Mouse (Mus musculus) cortical plate, adult 2 months (tissue): ENCODE data around the gene Gm10912. TPM values are rescaled to one million over a fixed set of nuclear protein-coding genes. Genes with fewer than 3 reads are reported as not detected.
"Not testable (repeated sequence)": the region's sequence is repeated elsewhere in the genome, so short reads cannot be mapped to it uniquely, and the experiment has no call there.

Experiments
- H3K27ac ChIP-seq: fragments of 200-500 bp; 2 replicates; pipeline ENCODE4 v1.5.1; 2012; ENCODE audit warnings: low read length, control low read depth, inconsistent platforms; ENCODE audit not compliant: insufficient read depth
- H3K4me1 ChIP-seq: fragments of 200-500 bp; 2 replicates; pipeline ENCODE4 v1.6.1; 2011; ENCODE audit warnings: low read length; ENCODE audit not compliant: control insufficient read depth, insufficient read depth
- H3K4me3 ChIP-seq: fragments of 200-500 bp; 2 replicates; pipeline ENCODE4 v1.5.1; 2011; ENCODE audit warnings: mild to moderate bottlenecking, low read length, control low read depth; ENCODE audit not compliant: insufficient read depth
- CTCF ChIP-seq: fragments of 200-500 bp; IDR thresholded peaks from 2 replicates; pipeline ENCODE4 v1.5.1; 2011; ENCODE audit warnings: mild to moderate bottlenecking, control low read depth, low read length; ENCODE audit not compliant: insufficient read depth; ENCODE audit errors: extremely low read depth
- POLR2A ChIP-seq: fragments of 200-500 bp; IDR thresholded peaks from 2 replicates; pipeline ENCODE4 v1.6.1; 2011; ENCODE audit warnings: mild to moderate bottlenecking, low read length, control low read depth; ENCODE audit not compliant: insufficient read depth; ENCODE audit errors: extremely low read depth
- polyA plus RNA-seq: library from polyadenylated mRNA; depleted of rRNA; stranded (reverse); fragments of >200 nt; gene quantifications from 2 replicates; pipeline ENCODE4 v1.2.3, GENCODE M21; 2012

Gene Gm10912
- polyA plus RNA-seq, 1 experiment: 0.48 TPM

DNA sequence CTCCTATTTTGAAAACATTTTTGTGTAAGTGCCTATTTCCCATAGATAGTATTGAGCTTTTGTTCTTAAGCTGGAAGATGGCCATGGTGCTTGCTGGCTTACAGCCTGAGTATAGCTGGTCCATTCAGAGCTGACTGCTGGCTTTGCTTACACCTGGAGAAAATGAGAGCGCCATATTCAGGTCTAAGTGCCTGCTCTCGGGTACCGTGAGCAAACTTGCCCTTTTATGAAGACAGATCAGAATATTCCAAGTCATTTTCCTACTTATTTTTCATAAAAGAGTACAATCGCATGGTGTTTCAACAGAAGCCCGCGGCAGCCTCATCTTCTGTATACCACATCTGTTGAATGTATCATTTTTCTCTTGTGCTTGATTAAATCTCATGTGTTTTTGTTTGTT, 4.6 kb upstream of the Gm10912 start:
- Histone ChIP-seq H3K4me3 (no peak overlapping the region), H3K4me1 (no peaks in the 10 kb centered on the region), H3K27ac (no peak overlapping the region)
- no peak for TF ChIP-seq CTCF
- TF ChIP-seq POLR2A: no peak

GRCm38 (mm10) chr2:104062665-104063064, 3.0 kb upstream of the Gm10912 start:
- Histone ChIP-seq H3K4me3 (no peak overlapping the region), H3K4me1 (no peaks in the 10 kb centered on the region), H3K27ac (no peak overlapping the region; the same call in 1 of the 2 replicates)
- TF ChIP-seq POLR2A (no peak), CTCF (no peak)

DNA sequence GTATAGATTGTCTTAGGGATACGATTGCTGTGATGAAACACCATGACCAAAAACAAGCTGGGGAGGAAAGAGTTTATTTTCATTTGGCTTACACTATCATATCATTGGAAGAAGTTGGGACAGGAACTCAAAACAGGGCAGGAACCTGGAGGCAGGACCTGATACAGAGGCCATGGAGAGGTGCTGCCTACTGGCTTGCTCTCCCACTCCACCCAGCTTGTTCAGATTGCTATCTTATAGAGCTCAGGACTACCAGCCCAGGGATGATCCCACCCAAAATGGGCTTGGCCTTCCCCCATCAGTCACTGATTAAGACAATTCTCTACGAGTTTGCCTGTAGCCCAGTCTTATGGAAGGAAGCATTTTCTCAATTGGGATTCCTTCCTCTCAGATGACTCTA, 1.5 kb upstream of the Gm10912 start:
- H3K4me3 ChIP-seq: no peak overlapping the region
- no peak overlapping the region for H3K27ac ChIP-seq
- no peaks in the 10 kb centered on the region for H3K4me1 ChIP-seq
- TF ChIP-seq POLR2A (no peak), CTCF (no peak)

GRCm38 (mm10) chr2:104068450-104068849, 2.8 kb downstream of the Gm10912 start, which contains the start of gene Gm10799:
Gene Gm10799 (minus strand): TSS chr2:104068550.
- H3K27ac ChIP-seq, H3K4me1 ChIP-seq, H3K4me3 ChIP-seq: not testable (repeated sequence)

- no peak for TF ChIP-seq POLR2A
- no peak for TF ChIP-seq CTCF
- Histone ChIP-seq H3K27ac (no peak within 1 kb of the TSS), H3K4me1 (no peaks in the 10 kb centered on the region), H3K4me3 (peak within 1 kb of the TSS; percentile 27)
Measured at GRCm38 (mm10) chr2:104069704-104070185, 4.1 kb downstream of the Gm10912 start, which contains the start of gene Cd59b. Gene Cd59b (plus strand): TSS chr2:104069849.

- H3K4me3 ChIP-seq, H3K27ac ChIP-seq, H3K4me1 ChIP-seq: not testable (repeated sequence)
Measured at GRCm38 (mm10) chr2:104078285-104078684, 12.7 kb downstream of the Gm10912 start.

DNA sequence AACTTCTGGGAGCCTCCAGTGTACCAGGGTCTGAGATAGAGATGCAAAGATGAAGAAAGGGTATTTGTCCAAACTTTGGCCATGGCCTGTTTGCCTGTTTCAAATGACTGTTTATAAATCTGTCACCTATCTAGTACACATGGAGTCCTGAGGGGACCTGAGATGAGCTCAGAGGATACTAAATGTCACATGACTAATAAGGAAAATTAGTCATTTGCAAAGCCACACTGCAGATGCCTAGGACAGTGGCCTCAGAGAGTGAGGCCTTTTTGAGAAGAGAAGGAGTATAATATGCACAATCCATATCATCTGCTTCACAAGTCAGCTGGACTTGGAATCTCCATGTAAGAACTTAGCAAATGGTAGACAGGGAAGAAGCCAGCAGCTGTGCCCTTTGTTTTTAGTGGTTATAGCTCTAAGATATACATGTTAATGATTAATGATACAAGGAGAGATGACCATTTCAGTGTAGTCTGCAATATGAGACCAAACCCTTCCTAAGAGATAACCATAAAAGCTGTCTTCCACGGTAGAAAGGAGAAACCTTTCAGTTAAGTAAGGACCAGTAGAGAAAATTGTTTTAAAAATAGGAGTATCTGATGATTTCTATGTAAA, 15.9 kb downstream of the Gm10912 start:
- H3K4me1 ChIP-seq, H3K27ac ChIP-seq: not testable (repeated sequence)

DNA sequence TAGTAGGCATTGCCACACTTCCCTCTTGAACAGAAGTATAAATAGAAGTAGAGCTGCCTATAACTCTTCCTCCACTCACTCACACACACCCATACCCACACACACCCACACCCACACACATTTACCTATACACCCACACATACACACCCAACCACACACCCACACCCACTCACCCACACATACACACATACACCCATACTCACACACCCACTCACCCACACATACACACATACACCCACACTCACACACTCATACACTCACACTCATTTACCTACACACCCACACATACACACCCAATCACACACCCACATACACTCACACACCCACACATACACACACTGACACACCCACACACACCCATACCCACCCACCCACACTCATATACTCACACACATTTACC, 16.8 kb downstream of the Gm10912 start:
- H3K4me3 ChIP-seq: no peak overlapping the region
- no peak overlapping the region for H3K27ac ChIP-seq
- no peaks in the 10 kb centered on the region; the same call in 1 of the 2 replicates for H3K4me1 ChIP-seq
- TF ChIP-seq POLR2A (no peak), CTCF (no peak)

More for the DNA sequence above, 15.9 kb downstream of the Gm10912 start:
- not testable (repeated sequence) for H3K4me3 ChIP-seq

DNA sequence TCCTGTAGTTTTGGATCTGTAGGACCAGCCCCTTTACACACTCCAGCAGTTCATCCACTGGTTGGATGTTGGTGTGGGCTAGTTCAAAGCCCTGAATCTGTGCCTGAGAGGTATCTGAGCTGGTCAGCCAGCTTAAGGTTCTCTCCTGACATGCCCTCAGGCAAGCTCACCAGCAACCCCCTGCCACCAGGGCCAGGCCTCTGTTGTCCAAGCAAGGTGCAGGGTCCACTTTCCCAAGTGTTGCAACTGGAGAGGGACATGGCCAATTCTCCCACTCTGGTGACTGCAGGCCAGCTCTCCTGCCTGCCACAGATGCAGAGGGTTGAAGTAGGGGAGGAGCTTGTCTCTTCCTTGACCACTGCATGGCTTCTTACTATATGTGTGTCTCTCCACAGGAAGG, 18.4 kb downstream of the Gm10912 start:
- H3K27ac ChIP-seq, H3K4me1 ChIP-seq, H3K4me3 ChIP-seq: not testable (repeated sequence)

GRCm38 (mm10) chr2:104087562-104087961, 21.9 kb downstream of the Gm10912 start:
- not testable (repeated sequence) for H3K4me1 ChIP-seq, H3K4me3 ChIP-seq, H3K27ac ChIP-seq

DNA sequence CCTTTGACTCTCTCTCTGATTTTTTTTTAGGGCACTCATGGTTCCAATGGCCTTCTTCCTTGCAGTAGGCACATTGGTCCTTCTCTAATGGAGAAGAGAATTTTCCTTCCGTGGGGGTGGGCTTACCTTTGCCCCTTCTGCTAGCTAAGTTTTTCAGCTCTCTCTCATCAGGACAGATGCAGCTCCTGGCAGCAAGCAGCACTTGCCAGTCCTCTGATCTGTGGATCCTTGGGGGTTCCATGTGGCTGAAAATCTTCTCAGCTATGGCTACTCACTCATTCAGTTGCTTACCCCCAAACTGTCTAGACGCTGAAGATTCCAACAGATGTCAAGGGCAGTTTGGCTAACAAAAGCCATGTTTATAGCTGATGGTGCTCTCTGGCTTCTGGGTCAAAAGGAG, 27.7 kb downstream of the Gm10912 start:
- H3K27ac ChIP-seq: no peak overlapping the region
- H3K4me3 ChIP-seq: no peak overlapping the region
- no peak for TF ChIP-seq POLR2A
- no peak for TF ChIP-seq CTCF
- H3K4me1 ChIP-seq: no peaks in the 10 kb centered on the region
